Mouse (Mus musculus) v-Abl transformed pro-B cells (cell line): ENCODE measurements around the gene Kifc5b.
"Not testable (repeated sequence)": the region's sequence is repeated elsewhere in the genome, so short reads cannot be mapped to it uniquely, and the experiment has no call there.

Experiments used
- in situ Hi-C, 2 experiments: fragments of 400-800 bp; cut with MboI; formaldehyde crosslinking; loops; one replicate each; pipeline ENCODE4 v1.15.1; 2025; ENCODE audit not compliant: unreplicated experiment in 2 of 2

Gene Kifc5b

DNA sequence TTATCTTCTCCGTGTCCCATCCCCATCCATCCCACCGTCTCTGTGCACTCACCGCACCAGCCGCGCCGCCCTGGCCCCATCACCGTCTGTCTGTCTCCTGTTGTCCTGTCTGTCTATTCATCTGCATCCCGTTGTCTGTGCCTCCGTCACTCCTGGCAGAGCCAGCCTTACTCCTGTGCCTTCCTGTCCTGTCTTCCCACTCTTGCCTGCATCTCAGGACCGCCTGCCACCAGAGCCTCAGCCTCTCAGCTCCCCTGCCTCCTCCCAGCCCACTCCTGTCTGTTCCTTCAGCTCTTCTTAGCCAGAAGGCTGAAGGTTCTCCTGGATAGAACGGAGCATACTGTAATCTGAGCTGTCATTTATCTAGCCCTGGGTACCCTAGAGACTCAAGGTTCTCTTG lies 50.1 kb downstream of the Kifc5b start:
- in situ Hi-C loops = no loop called here

- in situ Hi-C loops = no loop called here
Observed at GRCm38 (mm10) chr17:26967477-26967876, 50.6 kb downstream of the Kifc5b start.

DNA sequence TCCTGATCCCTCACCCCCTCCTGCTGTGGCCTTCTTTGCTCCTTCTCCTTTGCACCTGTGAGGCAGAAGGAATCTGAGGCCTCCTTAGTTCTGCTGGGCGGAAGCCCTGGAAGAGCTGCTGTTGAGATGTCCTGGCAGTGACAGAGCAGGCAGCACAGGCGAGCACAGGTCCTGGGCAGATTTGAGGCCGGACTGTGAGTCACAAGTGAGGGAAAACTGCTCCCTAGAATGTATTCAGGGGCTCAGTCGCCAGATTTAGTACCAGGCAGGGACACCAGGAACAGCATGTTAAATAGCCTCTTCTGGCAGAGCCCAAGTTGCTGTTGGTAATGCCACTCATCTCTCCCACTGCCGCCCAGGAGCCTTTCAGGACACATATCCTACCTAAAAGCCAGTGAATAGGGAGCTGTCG lies 51.3 kb downstream of the Kifc5b start:
- in situ Hi-C loops = no loop called here

DNA sequence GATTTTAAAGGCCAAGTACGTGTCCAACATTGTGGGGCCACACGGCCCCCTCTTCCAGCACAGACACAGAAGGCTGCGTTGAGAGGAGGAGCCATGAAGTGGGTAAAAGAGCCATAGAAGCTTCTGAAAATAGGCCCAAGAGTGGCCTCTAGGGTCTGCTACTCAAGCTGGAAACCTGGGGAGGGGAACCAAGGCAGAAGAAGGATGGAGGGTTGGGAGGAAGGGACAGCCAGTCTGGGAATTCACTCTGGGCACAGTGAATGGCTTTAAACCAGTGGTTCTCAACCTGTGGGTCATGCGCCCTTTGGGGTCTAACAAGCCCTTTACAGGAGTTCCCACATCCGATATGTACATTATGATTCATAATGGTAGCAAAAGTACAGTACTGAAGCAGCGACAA lies 52.4 kb downstream of the Kifc5b start:
- in situ Hi-C loops = no loop called here

- in situ Hi-C loops = no loop called here
Observed at GRCm38 (mm10) chr17:26970221-26970620, 53.3 kb downstream of the Kifc5b start.

DNA sequence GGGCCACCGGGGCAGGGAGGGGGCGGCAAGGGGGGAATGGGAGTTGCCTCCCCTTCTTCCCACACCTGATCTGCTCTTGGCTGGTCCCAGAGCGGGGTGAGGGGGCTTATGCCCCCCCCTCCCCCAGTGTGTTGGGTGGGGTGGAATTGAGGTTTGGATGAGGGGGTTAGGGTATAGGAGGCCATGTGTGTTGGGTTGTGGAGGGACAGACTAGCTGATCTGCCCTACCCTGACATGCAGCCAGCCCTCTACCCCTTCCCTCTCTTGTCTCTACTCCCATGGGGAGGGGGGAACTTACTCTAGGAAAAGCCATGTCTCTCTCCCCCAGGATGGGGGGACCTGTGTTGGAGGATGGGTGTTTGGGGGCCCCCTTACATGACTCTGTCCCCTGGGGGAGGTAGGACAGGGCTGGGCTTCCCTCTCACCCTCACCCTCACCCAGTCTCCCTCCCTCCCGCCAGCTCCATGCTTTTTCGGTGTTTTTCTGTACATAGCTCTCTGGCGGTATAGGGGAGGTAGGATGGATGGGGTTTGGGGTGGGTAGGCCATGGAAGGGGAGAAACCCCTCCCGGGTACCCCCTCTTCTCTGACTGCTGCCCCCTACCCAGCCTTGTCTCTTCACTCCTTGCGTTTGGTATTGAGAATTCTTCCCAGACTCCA lies 54.5 kb downstream of the Kifc5b start:
- in situ Hi-C loops = no loop called here

DNA sequence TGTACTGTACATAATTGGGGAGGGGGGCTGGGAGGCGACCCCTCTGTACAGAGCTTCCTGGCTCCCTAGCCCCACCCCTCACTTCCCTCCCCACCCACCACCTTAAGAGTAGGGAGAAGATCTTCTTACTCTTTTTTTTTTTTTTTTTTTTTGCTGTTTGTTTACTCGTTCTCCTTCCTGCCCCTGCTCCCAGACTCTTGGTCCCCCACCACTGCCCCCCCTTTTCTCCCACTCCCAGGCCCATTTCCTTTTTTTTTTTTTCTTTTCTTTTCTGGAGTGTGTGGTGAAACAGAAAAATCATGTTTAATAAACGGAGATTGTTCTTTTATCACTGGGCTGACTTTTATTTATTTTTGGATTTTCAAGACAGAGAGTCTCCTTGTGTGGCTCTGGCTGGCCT lies 55.2 kb downstream of the Kifc5b start:
- in situ Hi-C loops = no loop called here

- in situ Hi-C loops = no loop called here
Observed at GRCm38 (mm10) chr17:26972703-26973574, 56.0 kb downstream of the Kifc5b start, which contains the start of gene Zbtb9. Gene Zbtb9 (plus strand): TSS chr17:26973167.

DNA sequence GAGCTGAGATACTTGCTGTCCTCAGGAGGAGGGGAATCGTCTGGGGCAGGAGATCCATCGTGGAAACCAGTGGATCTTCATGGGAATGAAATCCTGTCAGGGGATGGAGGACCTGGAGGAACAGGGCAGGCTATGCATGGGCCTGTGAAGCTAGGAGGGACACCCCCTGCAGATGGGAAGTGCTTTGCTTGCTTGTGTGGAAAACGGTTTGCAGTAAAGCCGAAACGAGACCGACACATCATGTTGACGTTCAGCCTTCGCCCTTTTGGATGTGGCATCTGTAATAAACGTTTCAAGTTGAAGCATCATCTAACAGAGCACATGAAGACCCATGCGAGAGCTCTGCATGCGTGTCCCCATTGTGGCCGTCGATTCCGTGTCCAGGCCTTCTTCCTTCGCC lies 57.7 kb downstream of the Kifc5b start:
- in situ Hi-C loops = no loop called here

DNA sequence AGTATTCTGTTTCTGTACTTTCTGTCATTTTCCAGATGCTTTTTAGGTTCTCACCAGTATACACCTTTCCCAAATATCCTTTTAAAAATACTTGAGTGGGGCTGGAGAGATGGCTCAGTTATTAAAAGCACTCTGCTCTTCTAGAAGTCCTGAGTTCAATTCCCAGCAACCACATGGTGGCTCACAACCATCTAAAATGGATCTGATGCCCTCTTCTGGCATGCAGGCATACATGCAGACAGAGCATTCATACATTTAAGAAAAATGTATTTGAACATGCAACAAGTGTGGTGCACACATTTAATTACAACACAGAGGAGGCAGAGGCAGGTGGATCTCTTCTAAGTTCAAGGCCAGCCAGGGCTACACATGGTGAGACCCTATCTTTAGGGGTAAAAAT lies 58.5 kb downstream of the Kifc5b start:
- in situ Hi-C loops = no loop called here

- in situ Hi-C loops = not testable (repeated sequence)
Observed at GRCm38 (mm10) chr17:26977354-26977753, 60.5 kb downstream of the Kifc5b start.

DNA sequence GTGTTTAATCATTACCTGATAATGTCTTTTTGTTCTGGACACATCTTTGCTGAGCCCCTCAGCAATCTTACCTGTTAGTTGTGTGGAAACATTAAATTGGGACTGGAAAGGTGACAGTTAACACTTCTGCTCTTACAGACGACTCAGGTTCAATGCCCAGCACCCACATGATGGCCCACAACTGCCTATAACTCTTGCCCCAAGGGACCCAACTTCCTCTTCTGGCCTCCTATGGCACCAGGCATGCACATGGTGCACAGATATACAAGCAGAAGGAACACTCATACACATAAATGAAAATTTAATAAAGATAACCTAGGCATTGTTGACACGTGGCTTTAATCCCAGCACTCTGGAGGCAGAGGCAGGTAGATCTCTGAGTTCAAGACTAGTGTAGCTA lies 62.5 kb downstream of the Kifc5b start:
- in situ Hi-C loops = no loop called here

- in situ Hi-C loops = loop anchor here in 1 of 2 experiments (5.0 kb wide), 1 partner anchor 39 kb away; the partner anchor contains the start of gene Syngap1
Observed at GRCm38 (mm10) chr17:26981050-26981449, 64.2 kb downstream of the Kifc5b start.
